Mouse (Mus musculus): ENCODE measurements at regions not wholly inside any gene's neighbourhood (a gene's known extent, or its start where the extent isn't known, plus 50 kb on each side); places are given as distances from the start of the nearest gene placed in this dataset.

- TF ChIP-seq CTCF (conservative IDR thresholded peaks at IDR 0.05): no peak
- Histone ChIP-seq H3K4me3 (no peak overlapping the region), H3K27ac (no peak overlapping the region)
- no peak for DNase-seq (ENCODE audit: low spot score in 2 of 2)
Measured at GRCm38 (mm10) chr12:7764795-7765697, 212.4 kb upstream of the Apob start.

GRCm38 (mm10) chr12:7774127-7774526, 203.3 kb upstream of the Apob start:
- Histone ChIP-seq H3K27ac (no peak overlapping the region), H3K4me3 (no peak overlapping the region)
- DNase-seq (ENCODE audit: low spot score in 2 of 2): no peak
- TF ChIP-seq CTCF (conservative IDR thresholded peaks at IDR 0.05): no peak

GRCm38 (mm10) chr12:7776335-7776734, 201.1 kb upstream of the Apob start:
- no peak for TF ChIP-seq CTCF (conservative IDR thresholded peaks at IDR 0.05)
- Histone ChIP-seq H3K27ac (no peak overlapping the region), H3K4me3 (no peak overlapping the region)
- DNase-seq (ENCODE audit: low spot score in 2 of 2): peak; percentile 45 to 54

GRCm38 (mm10) chr12:7777220-7778055, 200.0 kb upstream of the Apob start:
- peak; percentile 82 for TF ChIP-seq CTCF (conservative IDR thresholded peaks at IDR 0.05)
- peak; percentile 59 to 81 for DNase-seq (ENCODE audit: low spot score in 2 of 2)
- no peak overlapping the region for H3K4me3 ChIP-seq
- H3K27ac ChIP-seq: no peak overlapping the region

GRCm38 (mm10) chr12:7778056-7778440, 199.4 kb upstream of the Apob start:
- Histone ChIP-seq H3K4me3 (no peak overlapping the region), H3K27ac (no peak overlapping the region)
- peak; percentile 33 for TF ChIP-seq CTCF (conservative IDR thresholded peaks at IDR 0.05)
- DNase-seq (ENCODE audit: low spot score in 2 of 2): peak in 1 of 2 experiments; percentile 7

- peak overlapping the region; percentile 49 for H3K27ac ChIP-seq
- peak; percentile 43 to 72 for DNase-seq (ENCODE audit: low spot score in 2 of 2)
- no peak overlapping the region for H3K4me3 ChIP-seq
- TF ChIP-seq CTCF (conservative IDR thresholded peaks at IDR 0.05): no peak
Measured at GRCm38 (mm10) chr12:7816616-7817015, 160.8 kb upstream of the Apob start.

- no peak for TF ChIP-seq CTCF (conservative IDR thresholded peaks at IDR 0.05)
- no peak overlapping the region for H3K27ac ChIP-seq
Measured at GRCm38 (mm10) chr12:7820006-7820704, 157.3 kb upstream of the Apob start.

GRCm38 (mm10) chr12:7820718-7821117, 156.7 kb upstream of the Apob start:
- Histone ChIP-seq H3K4me3 (no peak overlapping the region), H3K27ac (no peak overlapping the region)
- no peak for DNase-seq (ENCODE audit: low spot score in 2 of 2)
- TF ChIP-seq CTCF (conservative IDR thresholded peaks at IDR 0.05): no peak

More at GRCm38 (mm10) chr12:7820006-7820704, 157.3 kb upstream of the Apob start:
- no peak for DNase-seq (ENCODE audit: low spot score in 2 of 2)
- H3K4me3 ChIP-seq: no peak overlapping the region

- no peak for TF ChIP-seq CTCF (conservative IDR thresholded peaks at IDR 0.05)
- H3K4me3 ChIP-seq: no peak overlapping the region
- DNase-seq (ENCODE audit: low spot score in 2 of 2): no peak
- H3K27ac ChIP-seq: no peak overlapping the region
Measured at GRCm38 (mm10) chr12:7835731-7836130, 141.7 kb upstream of the Apob start.

GRCm38 (mm10) chr12:7853876-7854275, 123.6 kb upstream of the Apob start:
- H3K4me3 ChIP-seq: no peak overlapping the region
- peak; percentile 70 for TF ChIP-seq CTCF (conservative IDR thresholded peaks at IDR 0.05)
- no peak for DNase-seq (ENCODE audit: low spot score in 2 of 2)
- no peak overlapping the region for H3K27ac ChIP-seq

- DNase-seq (ENCODE audit: low spot score in 2 of 2): no peak
- TF ChIP-seq CTCF (conservative IDR thresholded peaks at IDR 0.05): no peak
- H3K4me3 ChIP-seq: no peak overlapping the region
- no peak overlapping the region for H3K27ac ChIP-seq
Measured at GRCm38 (mm10) chr12:7855683-7856082, 121.8 kb upstream of the Apob start.

- DNase-seq (ENCODE audit: low spot score in 2 of 2): no peak
- TF ChIP-seq CTCF (conservative IDR thresholded peaks at IDR 0.05): no peak
- H3K27ac ChIP-seq: no peak overlapping the region
- H3K4me3 ChIP-seq: no peak overlapping the region; the same call in 1 of the 2 replicates
Measured at GRCm38 (mm10) chr12:7859533-7859932, 117.9 kb upstream of the Apob start.

- peak in 1 of 2 experiments; percentile 13 for DNase-seq (ENCODE audit: low spot score in 2 of 2)
- H3K4me3 ChIP-seq: no peak overlapping the region
- H3K27ac ChIP-seq: no peak overlapping the region
- peak; percentile 74 for TF ChIP-seq CTCF (conservative IDR thresholded peaks at IDR 0.05)
Measured at GRCm38 (mm10) chr12:7870004-7870403, 107.4 kb upstream of the Apob start.
